Mouse (Mus musculus): ENCODE data around the gene Irf8. TPM values are rescaled to one million over a fixed set of nuclear protein-coding genes. Genes with fewer than 3 reads are reported as not detected.
A peak's percentile ranks its signal among the peaks of the same experiment; 100 is the strongest.

Irf8 gene
- polyA plus RNA-seq, 1 experiment from 2014 or later = 15.7 TPM

DNA sequence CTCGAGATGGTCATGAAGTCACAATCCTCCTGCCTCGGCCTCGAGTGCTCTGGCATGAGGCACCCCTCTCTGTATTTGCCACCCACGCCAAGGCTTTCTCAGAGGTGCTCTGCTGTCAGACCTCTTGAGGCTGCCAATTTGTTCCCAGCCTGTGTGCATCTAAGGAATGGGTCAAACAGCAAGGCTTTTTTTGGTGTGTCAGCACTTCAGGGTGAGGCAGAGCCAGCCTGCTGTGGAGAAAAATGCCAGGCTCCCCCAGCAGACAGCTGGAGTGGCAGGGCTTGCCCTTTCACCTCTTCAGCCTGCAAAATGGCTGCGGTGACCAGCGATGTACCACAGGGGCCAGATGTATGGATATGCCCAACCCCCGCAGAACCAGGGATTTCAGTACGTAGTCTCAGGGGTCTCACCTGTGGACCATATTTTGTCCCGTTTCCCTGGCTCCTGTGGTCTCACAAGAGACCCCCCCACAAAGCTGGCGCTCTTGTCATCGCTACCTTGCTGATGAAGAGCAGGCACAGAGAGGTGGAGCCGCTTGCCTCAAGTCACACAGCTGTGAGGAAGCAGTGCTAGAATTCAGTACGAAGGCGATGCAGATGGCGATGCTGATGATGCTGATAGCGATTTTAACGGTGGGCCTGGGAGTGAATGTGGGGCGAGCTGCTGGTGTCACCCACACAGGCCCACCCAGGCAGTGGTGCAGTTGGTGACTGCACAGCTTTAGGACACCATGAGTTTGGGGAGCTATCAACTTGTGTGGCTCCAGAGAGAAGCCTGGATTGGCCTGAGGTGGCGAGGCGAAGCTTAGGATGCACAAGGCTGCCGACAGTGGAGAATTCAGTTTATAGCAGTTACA, 15.3 kb downstream of the Irf8 start:
- Histone ChIP-seq H3K27me3 (ENCODE audit: insufficient read depth, low read length) (no peaks in the 10 kb centered on the region), H3K4me3 (replicated peaks; ENCODE audit: low read depth, low read length) (no peak overlapping the region), H3K9me3 (replicated peaks; ENCODE audit: low read length) (no peaks in the 10 kb centered on the region), H3K36me3 (ENCODE audit: insufficient read depth, low read length) (no peaks in the 10 kb centered on the region), H3K9ac (ENCODE audit: low read depth, low read length) (peak overlapping the region; percentile 9; the same call in 1 of the 2 replicates), H3K4me2 (ENCODE audit: low read length) (peak overlapping the region; percentile 34), H3K4me1 (replicated peaks; ENCODE audit: insufficient read depth, low read length) (peaks cover 38% of the 10 kb centered on the region), H3K27ac (peak overlapping the region; percentile 79)
- no peak for ATAC-seq (replicated peaks; ENCODE audit: low FRiP score, low read depth)
- 0 out of 2 replicates have a peak, but pooled peaks have one; percentile 4 for TF ChIP-seq CTCF (IDR thresholded peaks at IDR 0.05; ENCODE audit: low read depth)
- no peak for DNase-seq (ENCODE audit: low spot score)
- 61% methylated on average over 21 of the region's 21 CpGs for WGBS

- WGBS = 1% methylated on average over 12 of the region's 12 CpGs
- Histone ChIP-seq H3K27me3 (ENCODE audit: insufficient read depth, low read length) (no peaks in the 10 kb centered on the region), H3K4me1 (replicated peaks; ENCODE audit: insufficient read depth, low read length) (peaks cover 38% of the 10 kb centered on the region), H3K9ac (ENCODE audit: low read depth, low read length) (0 out of 2 replicates have a peak overlapping the region, but pooled peaks have one; percentile 9), H3K4me3 (replicated peaks; ENCODE audit: low read depth, low read length) (no peak overlapping the region), H3K4me2 (ENCODE audit: low read length) (peak overlapping the region; percentile 34), H3K27ac (peak overlapping the region; percentile 79), H3K36me3 (ENCODE audit: insufficient read depth, low read length) (no peaks in the 10 kb centered on the region), H3K9me3 (replicated peaks; ENCODE audit: low read length) (no peaks in the 10 kb centered on the region)
- no peak for TF ChIP-seq CTCF (IDR thresholded peaks at IDR 0.05; ENCODE audit: low read depth)
- DNase-seq (ENCODE audit: low spot score) (peak; percentile 96), ATAC-seq (replicated peaks; ENCODE audit: low FRiP score, low read depth) (peak; percentile 27; the same call in 1 of the 2 replicates)
Measured at GRCm38 (mm10) chr8:120752082-120752452, 15.9 kb downstream of the Irf8 start.

DNA sequence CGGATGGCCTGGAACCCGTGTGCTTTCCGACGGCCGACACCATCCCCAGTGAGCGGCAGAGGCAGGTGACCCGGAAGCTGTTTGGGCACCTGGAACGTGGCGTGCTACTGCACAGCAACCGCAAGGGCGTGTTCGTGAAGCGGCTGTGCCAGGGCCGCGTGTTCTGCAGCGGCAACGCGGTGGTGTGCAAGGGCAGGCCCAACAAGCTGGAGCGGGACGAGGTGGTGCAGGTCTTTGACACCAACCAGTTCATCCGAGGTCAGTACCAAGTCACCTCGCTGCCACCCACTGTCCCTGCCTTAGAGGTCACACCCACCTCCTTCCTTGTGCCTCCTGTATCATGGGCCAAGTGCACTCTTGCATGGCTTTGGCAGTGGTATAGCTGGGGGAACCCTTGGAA, 17.3 kb downstream of the Irf8 start:
- no peak for TF ChIP-seq CTCF (IDR thresholded peaks at IDR 0.05; ENCODE audit: low read depth)
- WGBS = 90% methylated on average over 22 of the region's 22 CpGs
- H3K36me3 ChIP-seq (ENCODE audit: insufficient read depth, low read length) = no peaks in the 10 kb centered on the region
- H3K27ac ChIP-seq = no peak overlapping the region
- H3K4me1 ChIP-seq (replicated peaks; ENCODE audit: insufficient read depth, low read length) = peaks cover 32% of the 10 kb centered on the region
- DNase-seq (ENCODE audit: low spot score) (no peak), ATAC-seq (replicated peaks; ENCODE audit: low FRiP score, low read depth) (no peak)
- H3K4me2 ChIP-seq (ENCODE audit: low read length) = no peak overlapping the region
- no peaks in the 10 kb centered on the region for H3K27me3 ChIP-seq (ENCODE audit: insufficient read depth, low read length)
- no peak overlapping the region for H3K4me3 ChIP-seq (replicated peaks; ENCODE audit: low read depth, low read length)
- H3K9me3 ChIP-seq (replicated peaks; ENCODE audit: low read length) = no peaks in the 10 kb centered on the region
- no peak overlapping the region for H3K9ac ChIP-seq (ENCODE audit: low read depth, low read length)

- Histone ChIP-seq H3K9ac (ENCODE audit: low read depth, low read length) (no peak overlapping the region), H3K27me3 (ENCODE audit: insufficient read depth, low read length) (no peaks in the 10 kb centered on the region), H3K27ac (peak overlapping the region; percentile 64), H3K4me2 (ENCODE audit: low read length) (0 out of 2 replicates have a peak overlapping the region, but pooled peaks have one; percentile 7), H3K9me3 (replicated peaks; ENCODE audit: low read length) (no peaks in the 10 kb centered on the region), H3K4me3 (replicated peaks; ENCODE audit: low read depth, low read length) (no peak overlapping the region), H3K4me1 (replicated peaks; ENCODE audit: insufficient read depth, low read length) (peaks cover 32% of the 10 kb centered on the region), H3K36me3 (ENCODE audit: insufficient read depth, low read length) (no peaks in the 10 kb centered on the region)
- DNase-seq (ENCODE audit: low spot score) (peak; percentile 85), ATAC-seq (replicated peaks; ENCODE audit: low FRiP score, low read depth) (peak; percentile 22; the same call in 1 of the 2 replicates)
- no peak for TF ChIP-seq CTCF (IDR thresholded peaks at IDR 0.05; ENCODE audit: low read depth)
- 26% methylated on average over 19 of the region's 19 CpGs for WGBS
Measured at GRCm38 (mm10) chr8:120755306-120756297, 19.4 kb downstream of the Irf8 start.

- 67% methylated on average over 4 of the region's 4 CpGs for WGBS
- Histone ChIP-seq H3K4me3 (replicated peaks; ENCODE audit: low read depth, low read length) (no peak overlapping the region), H3K36me3 (ENCODE audit: insufficient read depth, low read length) (no peaks in the 10 kb centered on the region), H3K27me3 (ENCODE audit: insufficient read depth, low read length) (no peaks in the 10 kb centered on the region), H3K27ac (no peak overlapping the region), H3K9ac (ENCODE audit: low read depth, low read length) (no peak overlapping the region), H3K4me2 (ENCODE audit: low read length) (no peak overlapping the region), H3K4me1 (replicated peaks; ENCODE audit: insufficient read depth, low read length) (peaks cover 22% of the 10 kb centered on the region), H3K9me3 (replicated peaks; ENCODE audit: low read length) (no peaks in the 10 kb centered on the region)
- ATAC-seq (replicated peaks; ENCODE audit: low FRiP score, low read depth) (no peak), DNase-seq (ENCODE audit: low spot score) (no peak)
- no peak for TF ChIP-seq CTCF (IDR thresholded peaks at IDR 0.05; ENCODE audit: low read depth)
Measured at GRCm38 (mm10) chr8:120758005-120758404, 21.8 kb downstream of the Irf8 start.

DNA sequence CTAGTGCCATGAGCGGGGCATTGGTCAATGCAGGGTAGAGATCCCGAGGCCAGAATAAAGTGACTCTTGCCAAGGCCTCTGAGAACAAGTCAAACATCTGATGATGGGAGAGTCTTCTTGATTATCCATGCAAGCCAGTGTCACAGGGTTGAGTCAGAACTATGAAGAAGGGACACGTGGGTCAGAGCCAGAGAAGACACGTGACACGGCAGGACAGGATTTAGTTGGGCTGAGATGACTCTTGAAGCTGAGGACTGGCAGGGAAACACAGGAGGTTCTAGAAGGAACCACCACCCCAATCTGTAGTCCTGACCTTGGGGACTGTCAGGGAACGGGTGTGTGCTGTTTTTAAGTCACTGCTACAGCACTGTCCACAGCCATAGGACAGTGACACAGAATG, 23.7 kb downstream of the Irf8 start:
- H3K4me2 ChIP-seq (ENCODE audit: low read length) = no peak overlapping the region
- no peak overlapping the region for H3K27ac ChIP-seq
- no peak overlapping the region for H3K4me3 ChIP-seq (replicated peaks; ENCODE audit: low read depth, low read length)
- H3K9ac ChIP-seq (ENCODE audit: low read depth, low read length) = no peak overlapping the region
- ATAC-seq (replicated peaks; ENCODE audit: low FRiP score, low read depth) = no peak
- H3K27me3 ChIP-seq (ENCODE audit: insufficient read depth, low read length) = no peaks in the 10 kb centered on the region
- no peak for TF ChIP-seq CTCF (IDR thresholded peaks at IDR 0.05; ENCODE audit: low read depth)
- H3K9me3 ChIP-seq (replicated peaks; ENCODE audit: low read length) = no peaks in the 10 kb centered on the region
- H3K36me3 ChIP-seq (ENCODE audit: insufficient read depth, low read length) = no peaks in the 10 kb centered on the region
- 83% methylated on average over 6 of the region's 6 CpGs for WGBS
- DNase-seq (ENCODE audit: low spot score) = no peak
- peaks cover 18% of the 10 kb centered on the region for H3K4me1 ChIP-seq (replicated peaks; ENCODE audit: insufficient read depth, low read length)

Measured in kidney, postnatal 0 days (tissue).